Mouse (Mus musculus) ovary, postnatal 10 days (tissue): Measurements from ENCODE around the gene Kxd1.

Experiments used
- DNase-seq: peaks from one replicate; pipeline ENCODE4 v3.0.0; 2022; ENCODE audit warnings: low spot score

Gene Kxd1

GRCm38 (mm10) chr8:70547762-70548161, 20.0 kb upstream of the Kxd1 start:
- DNase-seq, result no peak

DNA sequence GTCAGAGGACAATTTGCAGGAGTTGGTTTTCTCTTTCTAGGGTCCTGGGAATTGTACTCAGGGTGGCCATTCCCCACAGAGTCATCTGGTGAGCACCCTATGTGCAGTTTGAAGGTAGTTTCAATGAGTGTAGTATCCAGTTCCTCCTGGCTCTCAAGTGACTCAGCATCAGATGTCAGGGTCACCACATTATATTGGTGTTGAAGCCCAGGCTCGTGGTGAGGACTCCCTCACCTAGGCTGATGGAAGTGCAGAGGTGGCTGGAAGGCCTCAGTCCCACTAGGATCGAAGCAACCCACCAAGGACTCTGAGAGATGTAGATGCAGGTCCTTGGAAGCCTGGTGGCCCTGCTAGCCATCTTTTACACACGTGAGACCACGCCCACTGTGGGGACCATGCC, 18.7 kb upstream of the Kxd1 start:
- DNase-seq, result no peak

DNA sequence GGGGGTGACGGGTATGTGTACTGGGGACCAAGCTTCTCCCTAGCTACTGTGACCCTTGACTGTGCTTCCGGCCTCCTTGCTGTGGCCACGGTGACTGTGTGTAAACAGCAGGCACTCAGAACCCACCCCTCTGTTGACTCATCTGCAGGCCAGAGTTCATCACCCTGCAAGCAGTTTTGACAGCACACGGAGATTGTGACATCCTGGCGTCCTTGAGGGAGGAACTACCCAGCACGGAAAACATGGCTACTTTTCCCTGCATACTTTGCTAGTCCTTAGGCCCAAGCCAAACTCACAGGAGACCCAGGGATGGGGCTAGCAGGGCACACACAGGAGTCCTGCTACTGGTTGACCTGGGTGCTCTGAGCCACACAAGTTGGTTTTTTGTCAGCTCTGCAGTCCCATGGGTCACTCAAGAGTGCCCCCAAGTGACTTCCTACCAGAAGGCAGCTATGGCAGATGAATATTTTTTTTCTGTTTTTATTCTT, 16.5 kb upstream of the Kxd1 start:
- no peak for DNase-seq

DNA sequence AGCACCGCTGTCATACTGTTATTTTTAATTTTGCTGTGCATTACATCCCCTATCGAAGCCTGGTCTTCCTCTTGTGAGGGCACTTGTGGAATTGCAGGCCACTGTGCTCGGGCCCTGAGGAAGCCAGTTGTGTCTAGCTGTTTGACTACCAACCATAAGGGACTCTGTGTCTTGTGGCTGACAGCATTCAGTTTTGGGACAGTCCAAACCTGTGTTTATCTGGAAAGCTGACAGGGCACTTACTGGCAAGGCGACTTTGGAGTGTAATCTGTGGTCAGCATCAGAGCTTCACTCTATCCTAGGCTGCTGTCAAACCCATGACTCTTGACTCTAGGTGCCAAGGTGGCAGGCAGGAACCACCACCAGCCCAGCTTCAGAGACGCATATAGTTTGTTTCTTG, 13.3 kb upstream of the Kxd1 start:
- no peak for DNase-seq

GRCm38 (mm10) chr8:70540507-70541071, 12.8 kb upstream of the Kxd1 start:
- no peak for DNase-seq

DNA sequence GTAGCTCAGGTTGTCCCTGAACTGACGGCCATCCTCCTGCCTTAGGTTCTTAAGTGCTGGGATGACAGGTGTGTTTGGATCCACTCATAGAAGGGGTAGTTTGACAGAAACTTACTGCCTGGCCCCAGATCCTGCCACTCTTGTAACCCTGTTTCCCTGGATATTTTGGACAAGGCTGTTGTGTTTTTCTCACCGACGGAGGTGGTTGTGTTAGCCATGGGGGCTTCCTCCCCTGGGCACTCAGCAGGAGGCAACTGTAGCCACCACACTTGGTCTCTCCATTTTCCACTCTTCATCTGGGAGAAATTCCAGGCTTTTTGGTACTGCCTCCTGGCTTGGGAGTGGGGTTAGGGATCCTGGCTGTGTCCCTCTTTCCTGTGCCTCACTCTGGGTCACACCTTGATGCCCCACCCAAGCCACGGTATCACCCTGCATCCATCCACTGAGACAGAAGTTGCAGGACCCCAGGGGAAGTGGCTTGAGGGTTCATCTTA, 12.3 kb upstream of the Kxd1 start:
- no peak for DNase-seq

- peak; percentile 99 for DNase-seq
Observed at GRCm38 (mm10) chr8:70539077-70539813, 11.5 kb upstream of the Kxd1 start, which contains the start of gene Ell. Gene Ell, plus strand, starts transcription at chr8:70539457.

DNA sequence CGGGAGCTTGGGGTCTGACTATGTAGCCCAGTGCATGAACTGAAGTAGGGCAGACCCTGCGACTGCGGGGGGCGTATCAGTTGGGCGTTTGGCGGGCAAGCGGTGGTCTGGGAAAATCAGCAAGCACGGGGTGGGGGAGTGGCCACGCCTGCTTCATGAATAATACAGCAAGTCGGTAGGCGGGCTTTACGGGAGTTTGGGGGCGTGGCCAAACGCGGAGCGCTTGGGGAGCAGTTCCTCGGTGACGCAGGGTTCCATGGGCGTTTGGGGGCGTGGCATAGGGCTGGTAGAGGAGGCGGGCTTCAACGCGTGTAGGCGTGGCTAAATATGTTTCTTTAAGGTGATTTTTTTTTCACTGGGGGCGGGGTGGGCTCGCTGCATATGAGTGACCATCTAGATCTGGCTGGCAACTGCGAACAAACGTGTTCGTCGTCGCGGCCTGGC, 10.9 kb upstream of the Kxd1 start:
- peak; percentile 93 for DNase-seq

DNA sequence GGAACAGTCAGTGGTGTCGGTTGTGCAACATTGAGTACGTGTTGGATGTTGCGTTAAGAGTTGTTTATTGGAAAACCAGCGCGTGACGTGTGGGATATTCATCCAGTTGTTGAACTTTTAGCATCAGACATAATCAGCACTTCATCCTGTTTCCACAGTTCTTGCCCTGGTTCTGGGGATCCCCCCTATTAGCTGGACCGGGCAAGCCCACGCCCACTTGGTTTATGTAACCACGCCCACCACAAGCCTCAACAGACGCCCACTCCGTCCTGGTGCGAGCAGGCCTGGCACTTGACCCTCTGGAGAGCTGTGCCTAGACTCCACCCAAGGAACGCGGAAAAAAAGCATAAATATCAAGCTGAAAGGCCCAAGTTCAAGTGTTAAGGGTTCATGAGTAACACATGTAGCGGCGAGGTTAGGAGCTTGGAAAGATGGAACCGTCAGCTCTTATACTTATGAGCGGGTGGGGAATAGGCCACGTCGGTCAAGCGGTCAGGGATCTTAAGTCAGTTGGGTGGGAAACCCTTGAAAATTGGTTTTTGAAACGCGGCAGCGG, 10.3 kb upstream of the Kxd1 start:
- peak; percentile 27 for DNase-seq

GRCm38 (mm10) chr8:70535701-70536100, 7.9 kb upstream of the Kxd1 start:
- DNase-seq, result no peak

GRCm38 (mm10) chr8:70535221-70535620, 7.5 kb upstream of the Kxd1 start:
- DNase-seq, result no peak

GRCm38 (mm10) chr8:70534281-70534680, 6.5 kb upstream of the Kxd1 start:
- DNase-seq, result no peak

DNA sequence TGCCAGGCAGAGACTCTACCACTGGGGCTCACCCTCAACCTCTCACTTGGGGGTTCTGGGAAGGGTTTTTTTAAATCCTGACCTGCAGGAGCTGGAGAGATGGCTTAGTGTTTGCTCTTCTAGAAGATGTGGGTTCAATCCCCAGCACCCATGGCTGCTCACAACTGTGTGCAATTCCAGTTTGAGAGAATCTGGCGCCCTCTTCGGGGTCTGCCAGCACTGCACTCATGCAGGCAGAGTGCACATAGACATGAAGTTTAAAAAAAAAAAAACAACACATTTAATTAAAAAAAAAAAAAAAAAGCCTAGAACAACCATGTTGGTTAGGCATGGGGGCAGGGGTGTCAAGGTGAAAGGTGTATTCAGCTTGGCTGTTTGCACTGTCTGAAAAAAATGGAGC, 2.6 kb upstream of the Kxd1 start:
- no peak for DNase-seq

GRCm38 (mm10) chr8:70529741-70530161, 2.0 kb upstream of the Kxd1 start:
- no peak for DNase-seq

DNA sequence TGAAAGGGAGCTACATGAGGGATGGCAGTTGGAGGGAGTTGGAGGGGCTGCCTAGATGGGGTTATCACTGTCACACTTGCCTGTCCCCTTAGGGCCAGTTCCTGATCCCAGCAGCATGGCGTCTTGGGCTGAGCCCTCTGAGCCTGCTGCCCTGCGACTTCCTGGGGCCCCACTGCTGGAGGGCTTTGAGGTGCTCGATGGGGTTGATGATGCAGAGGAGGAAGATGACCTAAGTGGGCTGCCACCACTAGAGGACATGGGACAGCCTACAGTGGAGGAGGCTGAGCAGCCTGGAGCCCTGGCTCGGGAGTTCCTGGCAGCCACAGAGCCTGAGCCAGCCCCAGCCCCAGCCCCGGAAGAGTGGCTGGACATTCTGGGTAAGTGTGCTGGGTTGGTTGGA, 1.5 kb upstream of the Kxd1 start:
- DNase-seq, result no peak

GRCm38 (mm10) chr8:70528182-70528797, 534 bp upstream of the Kxd1 start:
- DNase-seq, result no peak

DNA sequence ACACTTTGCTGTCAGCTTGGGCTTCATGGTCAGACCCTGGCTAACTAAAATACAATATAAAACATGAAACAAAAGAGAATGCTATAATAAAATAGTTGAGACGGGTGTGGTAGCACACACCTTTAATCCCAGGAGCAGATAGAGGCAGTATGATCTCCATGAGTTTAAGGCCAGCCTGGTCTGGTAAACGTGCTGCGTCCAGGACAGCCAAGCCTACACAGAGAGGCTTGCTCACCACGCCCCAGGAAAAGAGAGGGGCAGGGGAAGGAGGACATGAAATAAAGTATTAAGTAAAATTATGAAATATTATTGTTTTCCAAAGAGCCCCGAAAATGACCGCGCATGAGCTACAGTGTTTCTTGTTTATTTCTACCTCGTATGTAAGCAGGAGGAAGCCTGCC, 645 bp downstream of the Kxd1 start:
- DNase-seq, result no peak

- DNase-seq, result peak; percentile 77
Observed at GRCm38 (mm10) chr8:70522592-70523403, 5.0 kb downstream of the Kxd1 start.

- DNase-seq, result no peak
Observed at GRCm38 (mm10) chr8:70519606-70520005, 8.2 kb downstream of the Kxd1 start.

GRCm38 (mm10) chr8:70519043-70519442, 8.7 kb downstream of the Kxd1 start:
- no peak for DNase-seq

DNA sequence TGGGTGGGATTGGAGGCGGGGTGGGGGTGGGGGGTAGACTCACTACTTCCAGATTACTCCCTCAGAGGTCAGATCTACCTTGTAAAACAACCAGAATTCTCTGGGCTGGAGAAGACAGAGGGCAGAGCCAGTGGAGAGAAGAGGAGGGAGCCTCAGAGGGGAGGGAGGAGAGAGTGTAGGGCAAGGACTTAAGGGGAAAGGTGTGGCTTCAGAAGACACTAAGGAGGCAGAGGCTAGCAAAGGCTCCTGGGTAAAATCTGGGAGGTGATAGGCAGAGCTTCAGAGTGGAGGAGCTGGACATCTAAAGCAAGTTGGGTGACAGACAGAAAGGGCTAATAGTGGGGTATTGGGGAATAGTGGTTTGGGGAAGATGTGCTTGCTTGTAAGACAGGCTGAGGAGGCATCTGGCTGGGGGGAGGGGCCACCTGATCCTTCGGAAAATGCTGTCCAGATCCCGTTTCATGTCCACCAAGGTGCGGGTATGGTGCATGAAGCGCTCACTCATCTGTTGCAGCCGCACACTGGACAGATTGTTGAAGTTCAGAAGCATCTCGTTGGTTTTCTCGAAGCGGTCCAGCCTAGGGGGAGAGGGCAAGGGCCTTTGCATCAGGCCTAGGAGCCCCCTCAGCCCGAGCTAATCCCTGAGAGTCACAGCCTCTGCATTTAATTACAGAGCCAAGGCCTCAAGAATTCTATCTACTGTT, 9.7 kb downstream of the Kxd1 start:
- no peak for DNase-seq
